Comparison of ENCODE assay signal across 8 mouse cellular contexts in the genomic region with DNA sequence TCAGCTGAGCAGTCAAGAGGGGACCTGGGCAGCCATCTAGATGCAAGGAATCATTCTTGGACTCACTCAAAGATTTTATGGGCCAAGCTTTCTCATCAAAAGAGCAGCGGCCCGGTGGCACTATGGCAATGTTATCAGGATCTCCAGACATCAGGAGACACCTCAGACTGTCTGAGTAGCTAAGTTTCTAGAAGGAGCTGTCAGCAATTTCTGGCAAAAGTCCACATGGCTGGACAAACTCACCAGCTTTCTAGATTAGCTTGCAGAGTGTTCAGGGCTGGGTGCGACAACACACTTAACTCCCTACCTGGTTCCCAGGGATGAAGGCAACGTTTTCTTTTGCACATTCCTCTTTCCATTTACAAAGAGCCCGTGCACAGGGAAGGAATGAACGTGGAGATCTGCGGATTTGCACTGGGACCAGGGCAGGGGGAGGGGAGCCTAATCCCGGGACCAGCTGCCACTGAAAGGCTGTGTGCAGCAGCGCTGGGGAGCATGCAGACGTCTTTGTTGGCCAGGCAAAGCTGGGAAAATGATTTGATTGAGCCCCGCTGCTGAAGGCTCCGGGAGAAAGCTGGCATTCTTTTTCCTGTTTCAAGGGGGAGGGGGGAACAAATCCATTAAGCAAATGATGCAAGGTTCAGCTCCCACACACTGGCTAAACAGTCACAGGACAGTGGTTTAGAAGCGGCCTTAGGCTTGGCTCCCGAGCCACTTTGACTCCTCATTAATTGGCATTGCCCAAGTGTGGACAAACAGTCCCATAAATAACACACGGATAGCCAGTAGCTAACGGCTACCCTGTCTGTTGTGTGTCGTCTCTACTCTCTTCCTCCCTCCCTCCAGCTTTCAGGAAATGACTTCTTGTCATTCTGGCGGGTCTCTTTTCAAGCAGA.
A peak's percentile ranks its signal among the peaks of the same experiment; 100 is the strongest.
DNase-seq lines count a peak whose midpoint lies in the region; ATAC-seq lines count a peak whose summit lies in the region.

No protein-coding gene starts in this region.

- H3K4me3 ChIP-seq in heart, embryonic 14.5 days (ENCODE audit: control insufficient read depth in 1 of 2, insufficient read depth in 1 of 2, low read depth in 1 of 2, low read length in 2 of 2): 0 out of 4 replicates have a peak overlapping the region, but pooled peaks of 1 of the 2 experiments have one; percentile 3
- H3K4me3 ChIP-seq in midbrain, embryonic 15.5 days: no peak overlapping the region

- H3K36me3 ChIP-seq in heart, embryonic 14.5 days (ENCODE audit: control insufficient read depth, insufficient read depth, low read length): no peaks in the 10 kb centered on the region
- H3K36me3 ChIP-seq in midbrain, embryonic 15.5 days (replicated peaks): no peaks in the 10 kb centered on the region

- 7% methylated on average over 18 of the region's 18 CpGs for WGBS in heart, embryonic 14.5 days
- 8% methylated on average over 18 of the region's 18 CpGs for WGBS in midbrain, embryonic 15.5 days

- no peak for DNase-seq in frontal cortex, postnatal 25 days (ENCODE audit: low spot score in 2 of 2)
- DNase-seq in embryo, embryonic 10 days (ENCODE audit: low spot score): peak; percentile 75
- DNase-seq in left cerebral cortex, postnatal 25 days (ENCODE audit: low spot score in 2 of 2): peak; percentile 24 to 39
- DNase-seq in thymus, postnatal 10 days (ENCODE audit: low spot score in 2 of 2): no peak
- DNase-seq in spleen, postnatal 36 days (ENCODE audit: low spot score in 2 of 2): no peak

- H3K4me1 ChIP-seq in heart, embryonic 14.5 days (ENCODE audit: control insufficient read depth in 2 of 2, insufficient read depth in 2 of 2, low read length in 2 of 2): peaks cover 16 to 22% of the 10 kb centered on the region in 2 experiments
- H3K4me1 ChIP-seq in midbrain, embryonic 15.5 days: peaks cover 13% of the 10 kb centered on the region

- peak; percentile 72 for ATAC-seq in frontal cortex, adult (ENCODE audit: low TSS enrichment)
- peak; percentile 50 for ATAC-seq in heart, embryonic 14.5 days (ENCODE audit: insufficient number of reproducible peaks, insufficient read depth, low FRiP score, low read depth)
- peak; percentile 94 for ATAC-seq in midbrain, embryonic 15.5 days (replicated peaks)

- peak overlapping the region; percentile 53 for H3K9ac ChIP-seq in heart, embryonic 14.5 days (ENCODE audit: low read length)
- peak overlapping the region; percentile 6; the same call in 1 of the 2 replicates for H3K9ac ChIP-seq in midbrain, embryonic 15.5 days

- peaks cover 10% of the 10 kb centered on the region for H3K9me3 ChIP-seq in heart, embryonic 14.5 days (ENCODE audit: control insufficient read depth, low read length)
- H3K9me3 ChIP-seq in midbrain, embryonic 15.5 days: no peaks in the 10 kb centered on the region

- H3K4me2 ChIP-seq in heart, embryonic 14.5 days (ENCODE audit: low read length): peak overlapping the region; percentile 54
- H3K4me2 ChIP-seq in midbrain, embryonic 15.5 days: peak overlapping the region; percentile 33

- intact Hi-C loops in left cerebral cortex, postnatal 25 days (cut with DNase I): no loop called here

- no peaks in the 10 kb centered on the region for H3K27me3 ChIP-seq in heart, embryonic 14.5 days (ENCODE audit: control insufficient read depth, insufficient read depth, low read length)
- H3K27me3 ChIP-seq in midbrain, embryonic 15.5 days (replicated peaks): no peaks in the 10 kb centered on the region

- peak overlapping the region; percentile 66 to 72 for H3K27ac ChIP-seq in heart, embryonic 14.5 days (replicated peaks in 1 of 2; ENCODE audit: control insufficient read depth in 1 of 2, insufficient read depth in 1 of 2, low read depth in 2 of 2, low read length in 2 of 2)
- peak overlapping the region; percentile 77 for H3K27ac ChIP-seq in midbrain, embryonic 15.5 days

Comparison
In these comparisons a context has a peak if more than half of its experiments do, and no peak if none do; other contexts are left out.
1. DNase-seq: peak in embryo, embryonic 10 days (single experiment) and left cerebral cortex, postnatal 25 days (2 of 2); none in frontal cortex, postnatal 25 days (0 of 2), thymus, postnatal 10 days (0 of 2) and spleen, postnatal 36 days (0 of 2).
2. Peak in every context shown above with its lines, with median percentiles within 50 percentile points of each other: ATAC-seq.